8 mouse cellular contexts compared by ENCODE assay signal in genomic region chr11:93884068-93884467, GRCm38 (mm10). TPM values are rescaled to one million over a fixed set of nuclear protein-coding genes. Genes with fewer than 3 reads are reported as not detected.
DNase-seq lines count a peak whose midpoint lies in the region; ATAC-seq and TF ChIP-seq lines count a peak whose summit lies in the region.

No protein-coding gene starts in this region.

- WGBS in kidney, embryonic 15.5 days, result 85% methylated on average over 4 of the region's 4 CpGs
- WGBS in hindbrain, postnatal 0 days, result 87% methylated on average over 4 of the region's 4 CpGs

- peak overlapping the region; percentile 96 for H3K4me3 ChIP-seq in kidney, embryonic 15.5 days (replicated peaks)
- peak overlapping the region; percentile 89 for H3K4me3 ChIP-seq in cortical plate, adult 2 months (ENCODE audit: insufficient read depth, low read length)
- peak overlapping the region; percentile 99 for H3K4me3 ChIP-seq in hindbrain, postnatal 0 days (ENCODE audit: low read length)
- peak overlapping the region; percentile 79 for H3K4me3 ChIP-seq in myocyte

- TF ChIP-seq CTCF in cortical plate, adult 2 months (IDR thresholded peaks at IDR 0.05; ENCODE audit: extremely low read depth, insufficient read depth, low read length), result no peak
- no peak for TF ChIP-seq CTCF in hindbrain, postnatal 0 days (IDR thresholded peaks at IDR 0.05; ENCODE audit: low read depth)

- no peak overlapping the region for H3K27ac ChIP-seq in kidney, embryonic 15.5 days
- no peak overlapping the region for H3K27ac ChIP-seq in cortical plate, adult 2 months (ENCODE audit: insufficient read depth, low read length)
- H3K27ac ChIP-seq in hindbrain, postnatal 0 days, result 0 out of 2 replicates have a peak overlapping the region, but pooled peaks have one; percentile 95

- peak overlapping the region; percentile 77 for H3K4me2 ChIP-seq in kidney, embryonic 15.5 days
- peak overlapping the region; percentile 96 for H3K4me2 ChIP-seq in hindbrain, postnatal 0 days (ENCODE audit: low read depth, low read length)
- peak overlapping the region; percentile 93 for H3K4me2 ChIP-seq in myocyte (ENCODE audit: low read depth)

- H3ac ChIP-seq in myocyte (ENCODE audit: control insufficient read depth, insufficient read length), result no peak overlapping the region

- H3K9ac ChIP-seq in kidney, embryonic 15.5 days, result no peak overlapping the region
- peak overlapping the region; percentile 92 for H3K9ac ChIP-seq in hindbrain, postnatal 0 days (replicated peaks; ENCODE audit: low read length)

- DNase-seq in kidney, postnatal 14 days, result no peak
- DNase-seq in hindbrain, postnatal 0 days (ENCODE audit: low spot score), result no peak
- DNase-seq in urinary bladder, adult 18-20 months (ENCODE audit: low spot score in 2 of 2), result no peak
- no peak for DNase-seq in right cerebral cortex, postnatal 25 days
- DNase-seq in frontal cortex, postnatal 25 days (ENCODE audit: low spot score in 2 of 2), result no peak

- H3K79me2 ChIP-seq in myocyte (ENCODE audit: control insufficient read depth, insufficient read depth), result peaks cover 47% of the 10 kb centered on the region

- peaks cover 29% of the 10 kb centered on the region for H3K4me1 ChIP-seq in kidney, embryonic 15.5 days
- H3K4me1 ChIP-seq in cortical plate, adult 2 months (ENCODE audit: control insufficient read depth, insufficient read depth, low read length), result peaks cover 9% of the 10 kb centered on the region
- peaks cover 9% of the 10 kb centered on the region for H3K4me1 ChIP-seq in hindbrain, postnatal 0 days (ENCODE audit: insufficient read depth, low read length)

- H3K36me3 ChIP-seq in kidney, embryonic 15.5 days, result peaks cover 26% of the 10 kb centered on the region
- peaks cover 3% of the 10 kb centered on the region; the same call in 1 of the 2 replicates for H3K36me3 ChIP-seq in hindbrain, postnatal 0 days (ENCODE audit: insufficient read depth, low read length)
- peaks cover 19% of the 10 kb centered on the region for H3K36me3 ChIP-seq in myocyte (ENCODE audit: control insufficient read depth, insufficient read depth)

- no peaks in the 10 kb centered on the region for H3K9me3 ChIP-seq in kidney, embryonic 15.5 days (replicated peaks)
- H3K9me3 ChIP-seq in hindbrain, postnatal 0 days (ENCODE audit: low read length), result no peaks in the 10 kb centered on the region

- no peak for TF ChIP-seq POLR2A in cortical plate, adult 2 months (IDR thresholded peaks at IDR 0.05; ENCODE audit: extremely low read depth, insufficient read depth, low read length)
- no peak for TF ChIP-seq POLR2A in myocyte (IDR thresholded peaks at IDR 0.05; ENCODE audit: insufficient read length, low read depth)

- no peak for ATAC-seq in kidney, embryonic 15.5 days (replicated peaks; ENCODE audit: low FRiP score)
- ATAC-seq in hindbrain, postnatal 0 days, result no peak

- no peaks in the 10 kb centered on the region for H3K27me3 ChIP-seq in kidney, embryonic 15.5 days
- no peaks in the 10 kb centered on the region for H3K27me3 ChIP-seq in hindbrain, postnatal 0 days (ENCODE audit: insufficient read depth, low read length)
- no peaks in the 10 kb centered on the region for H3K27me3 ChIP-seq in myocyte (ENCODE audit: control insufficient read depth, insufficient read depth, insufficient read length)

TF ChIP-seq in myocyte, 11 proteins besides CTCF, POLR2A, EP300 and RAD21:
- TF ChIP-seq TCF12 (IDR thresholded peaks at IDR 0.05; ENCODE audit: insufficient read depth, poor library complexity, severe bottlenecking), result no peak
- no peak for TF ChIP-seq MYOG (IDR thresholded peaks at IDR 0.05; ENCODE audit: control insufficient read depth in 1 of 3, insufficient read depth in 1 of 3, insufficient read length in 2 of 3, low read depth in 2 of 3)
- TF ChIP-seq MAX (IDR thresholded peaks at IDR 0.05; ENCODE audit: low read depth), result no peak
- no peak for TF ChIP-seq POLR2AphosphoS2 (IDR thresholded peaks at IDR 0.05; ENCODE audit: insufficient read length, low read depth)
- TF ChIP-seq SRF (IDR thresholded peaks at IDR 0.05; ENCODE audit: control insufficient read depth, insufficient read length, low read depth), result no peak
- TF ChIP-seq CEBPB (IDR thresholded peaks at IDR 0.05; ENCODE audit: insufficient read depth, poor library complexity, severe bottlenecking), result no peak
- no peak for TF ChIP-seq USF1 (IDR thresholded peaks at IDR 0.05; ENCODE audit: low read depth)
- TF ChIP-seq REST (IDR thresholded peaks at IDR 0.05; ENCODE audit: insufficient read depth, insufficient read length), result no peak
- no peak for TF ChIP-seq MYOD1 (IDR thresholded peaks at IDR 0.05; ENCODE audit: control insufficient read depth in 1 of 3, insufficient read length in 2 of 3, low read depth in 2 of 3)
- TF ChIP-seq E2F4 (IDR thresholded peaks at IDR 0.05; ENCODE audit: insufficient read depth), result no peak
- TF ChIP-seq TCF3 (IDR thresholded peaks at IDR 0.05; ENCODE audit: insufficient read length, low read depth), result no peak
TF ChIP-seq in myocyte: peak in this region for 0.

RNA-seq across cellular contexts. Expression of gene Utp18, which starts 1.5 kb away (rescaled TPM):
- 29.1 and 30.5 TPM in 2 replicates for polyA plus RNA-seq in kidney, embryonic 15.5 days (2015; fragmentation: Nextera tagmentation; extraction: Ambion mirVana)
- polyA plus RNA-seq in cortical plate, adult 2 months (2012; rRNA removed), result 12.4 and 13.7 TPM in 2 replicates
- 24.4 and 25.3 TPM in 2 replicates for total RNA-seq in hindbrain, postnatal 0 days (2014; rRNA removed)
- polyA plus RNA-seq in hindbrain, postnatal 0 days (2015; fragmentation: Nextera tagmentation; extraction: Ambion mirVana), result 21.1 and 22.5 TPM in 2 replicates
- 16.3 TPM for polyA plus RNA-seq in myocyte (2012; fragmentation: generic; extraction: Trizol)

RNA-seq across cellular contexts. Expression of gene Mbtd1, which starts 1.6 kb away (rescaled TPM):
- 33.3 and 43.0 TPM in 2 replicates for polyA plus RNA-seq in kidney, embryonic 15.5 days (2015; fragmentation: Nextera tagmentation; extraction: Ambion mirVana)
- 18.3 and 19.3 TPM in 2 replicates for polyA plus RNA-seq in cortical plate, adult 2 months (2012; rRNA removed)
- 15.6 and 19.1 TPM in 2 replicates for total RNA-seq in hindbrain, postnatal 0 days (2014; rRNA removed)
- polyA plus RNA-seq in hindbrain, postnatal 0 days (2015; fragmentation: Nextera tagmentation; extraction: Ambion mirVana), result 13.8 and 14.7 TPM in 2 replicates
- 4.2 TPM for polyA plus RNA-seq in myocyte (2012; fragmentation: generic; extraction: Trizol)
